Mouse (Mus musculus): ENCODE results near the gene Zfp62.

- TF ChIP-seq POLR2A (IDR thresholded peaks at IDR 0.05; ENCODE audit: low read depth, low read length) (no peak), CTCF (IDR thresholded peaks at IDR 0.05; ENCODE audit: extremely low read depth, insufficient read length, insufficient replicate concordance, low read depth, low read length) (no peak)
These were observed 15.4 kb upstream of the Zfp62 start for GRCm38 (mm10) chr11:49187701-49188100.

Measured in small intestine, adult 2 months (tissue).